Mouse (Mus musculus) layer of hippocampus, postnatal 25 days (tissue): ENCODE measurements around the gene Dock4. TPM values are rescaled to one million over a fixed set of nuclear protein-coding genes. Genes with fewer than 3 reads are reported as not detected.

Experiments used
- DNase-seq, 2 experiments: peaks; one replicate each; pipeline ENCODE4 v3.0.0; 2022; ENCODE audit warnings: mixed read lengths in 2 of 2, low spot score in 1 of 2; ENCODE audit errors: extremely low spot score in 1 of 2
- total RNA-seq, 2 experiments: library from RNA; stranded (reverse); gene quantifications; 2 replicates each; pipeline ENCODE4 v1.2.3; 2021

The Dock4 gene
- total RNA-seq, 2 experiments from 2014 or later, result 205 to 242 TPM

- DNase-seq, result no peak
These were observed 187.5 kb downstream of the Dock4 start for GRCm38 (mm10) chr12:40633242-40633641.

DNA sequence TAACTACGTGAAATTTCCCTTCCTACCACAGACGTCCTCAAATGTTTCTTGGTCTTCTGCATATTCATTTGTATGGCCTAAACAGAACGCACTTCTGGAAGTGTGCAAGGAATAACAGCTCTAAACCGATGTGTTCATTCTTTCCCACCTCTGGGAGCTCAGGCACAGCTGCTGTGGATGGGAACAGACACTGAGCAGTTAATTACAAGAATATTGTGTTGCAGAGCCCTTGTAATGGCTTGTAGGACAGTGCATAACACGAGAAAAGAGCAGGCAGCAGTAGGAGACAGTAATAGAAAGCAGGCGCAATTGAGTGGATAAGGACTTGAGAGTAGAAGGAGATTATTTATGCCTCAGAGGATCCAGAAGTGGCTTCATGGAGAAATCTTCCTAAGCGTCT, 188.4 kb downstream of the Dock4 start:
- no peak for DNase-seq

- DNase-seq, result no peak
These were observed 190.2 kb downstream of the Dock4 start for GRCm38 (mm10) chr12:40635991-40636390.

DNA sequence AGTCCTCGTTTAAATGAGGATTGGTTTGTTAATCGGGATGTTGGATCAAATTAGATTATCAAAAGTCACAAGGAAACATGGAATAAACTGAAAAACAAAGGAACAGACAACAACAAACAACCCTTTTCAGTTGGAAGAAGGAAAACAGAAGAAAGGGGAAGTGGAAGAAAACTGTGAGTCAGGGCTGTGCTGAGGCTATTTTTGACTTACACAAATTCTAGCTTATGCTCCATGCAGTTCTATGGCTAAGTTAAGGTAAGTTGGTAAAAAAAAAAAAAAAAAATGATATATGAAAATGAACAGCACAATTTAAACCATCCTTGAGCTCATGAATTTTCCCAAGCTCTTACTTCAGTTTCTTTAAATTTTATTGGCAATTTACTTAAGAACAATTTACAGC, 191.7 kb downstream of the Dock4 start:
- DNase-seq, result no peak

DNA sequence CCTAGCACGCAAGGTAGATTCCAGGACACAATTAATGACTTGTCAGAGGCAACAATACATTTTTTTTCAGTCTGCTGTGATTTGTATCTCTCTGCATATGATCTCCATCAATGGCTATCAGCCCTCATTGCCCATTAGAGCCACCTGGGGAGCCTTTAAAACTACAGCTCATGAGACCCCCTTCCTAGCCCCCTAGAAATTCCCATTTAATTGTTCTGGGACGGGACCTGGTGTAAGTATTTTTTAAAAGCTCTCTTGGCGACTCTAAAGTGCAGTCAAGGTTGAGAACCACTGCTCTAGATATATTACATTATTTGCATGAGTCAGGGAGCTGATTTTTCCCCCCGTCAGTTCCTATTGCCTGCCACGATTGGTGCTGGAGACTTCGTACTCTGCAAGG, 200.1 kb downstream of the Dock4 start:
- no peak for DNase-seq

DNA sequence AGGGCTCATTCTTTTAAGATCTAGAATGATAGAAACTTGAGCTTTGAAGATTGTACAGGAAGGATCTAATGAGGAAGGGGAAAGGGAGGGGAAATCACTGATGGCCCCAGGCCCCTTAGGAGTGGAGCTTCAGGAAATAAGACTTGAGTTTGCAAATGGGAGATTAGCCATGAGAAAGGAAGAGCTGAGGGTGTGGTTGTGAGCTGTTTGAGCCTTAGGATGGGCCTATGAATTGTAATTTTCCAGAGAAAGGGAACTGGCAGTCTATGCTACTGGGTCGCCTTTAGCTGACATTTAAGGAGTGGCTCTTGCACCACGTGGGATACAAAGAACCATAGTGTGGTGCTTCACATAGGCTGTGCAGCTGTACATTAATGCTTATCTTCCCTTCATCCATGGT, 208.6 kb downstream of the Dock4 start:
- DNase-seq, result no peak

GRCm38 (mm10) chr12:40655861-40656260, 210.1 kb downstream of the Dock4 start:
- DNase-seq, result no peak

DNA sequence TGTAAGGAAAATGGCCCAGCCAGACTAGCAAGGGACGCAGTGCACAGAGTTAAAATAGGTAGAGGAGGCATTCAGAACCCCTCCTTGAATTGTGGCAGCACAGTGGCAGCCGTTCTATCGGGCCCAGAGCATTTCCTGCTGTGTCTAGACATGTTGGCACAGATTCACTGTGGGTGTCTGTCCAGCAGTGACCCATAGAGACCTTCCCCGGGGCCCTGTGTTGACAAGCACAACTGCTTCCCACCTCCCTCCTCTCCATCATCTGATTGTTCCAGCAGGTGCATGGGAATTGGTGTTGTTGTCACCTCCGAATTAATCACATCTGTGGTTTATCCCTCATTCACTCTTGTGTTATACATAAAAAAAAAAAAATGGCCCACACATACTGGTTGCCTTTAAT, 210.7 kb downstream of the Dock4 start:
- no peak for DNase-seq

DNA sequence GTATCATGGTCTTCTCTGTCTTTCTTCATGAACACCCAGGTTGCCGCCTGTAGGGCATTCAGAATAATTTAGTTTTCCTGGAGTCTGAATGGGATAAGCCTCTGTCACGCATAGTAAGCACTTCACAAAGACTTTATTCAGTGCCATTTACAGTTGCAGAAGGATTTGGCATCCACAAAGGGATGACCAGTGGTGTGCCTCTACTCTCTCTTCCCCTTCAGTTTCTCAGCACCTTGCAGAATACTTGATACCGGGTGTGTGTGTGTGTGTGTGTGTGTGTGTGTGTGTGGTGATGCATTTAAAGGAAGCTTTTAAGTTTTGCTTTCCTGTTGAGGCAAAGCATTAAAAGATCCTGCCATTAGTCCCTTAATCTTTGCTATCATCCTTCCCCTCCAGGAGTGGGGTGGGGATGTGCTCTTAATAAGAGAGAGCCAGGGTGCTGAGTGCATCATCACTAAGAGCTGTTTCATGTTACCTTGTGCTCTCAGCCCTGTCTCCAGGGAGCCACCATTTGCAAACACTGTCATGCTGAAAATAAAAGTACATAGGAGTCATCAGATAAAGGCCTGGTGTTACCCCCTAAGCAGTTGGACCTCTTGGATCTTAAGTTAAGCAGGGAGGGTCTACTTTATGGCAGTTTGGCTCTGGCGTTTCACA, 211.6 kb downstream of the Dock4 start:
- no peak for DNase-seq

DNA sequence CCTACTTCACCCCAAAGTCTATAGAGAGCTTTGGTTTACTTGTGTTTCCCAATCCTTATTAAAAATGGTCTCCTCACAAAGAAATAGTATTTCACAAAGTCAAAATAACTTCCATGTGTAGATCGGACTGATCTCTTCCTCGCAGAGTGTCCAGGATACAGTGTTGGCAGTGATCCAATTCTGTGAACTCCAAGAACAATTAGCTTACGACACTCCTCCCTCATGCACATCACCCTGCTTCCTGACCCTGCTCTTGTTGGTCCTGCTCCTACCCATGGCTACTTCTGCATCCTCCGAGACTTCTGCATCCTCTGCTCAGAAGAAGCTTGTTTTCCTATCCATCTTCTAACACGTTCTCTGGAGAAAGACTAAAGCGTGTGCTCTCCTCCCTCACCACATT, 213.9 kb downstream of the Dock4 start:
- no peak for DNase-seq

DNA sequence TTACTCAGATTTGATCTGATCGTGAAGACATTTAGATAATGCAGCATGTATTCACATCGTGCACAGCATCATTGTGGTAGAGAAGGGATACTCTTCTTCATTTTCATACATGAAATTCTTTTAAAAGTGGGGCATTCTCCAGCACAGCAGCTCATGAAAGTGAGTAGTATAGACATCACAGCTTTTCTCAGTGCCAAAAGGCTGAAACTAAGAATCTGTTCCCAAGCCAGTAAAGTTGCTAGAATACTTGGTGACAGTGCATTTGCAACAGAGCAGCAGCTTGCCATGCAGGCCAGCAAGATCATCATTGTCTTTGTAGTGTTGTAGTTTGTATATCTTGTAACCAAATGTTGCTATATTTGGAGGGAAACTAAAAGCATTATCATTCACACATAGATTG, 223.7 kb downstream of the Dock4 start:
- no peak for DNase-seq

DNA sequence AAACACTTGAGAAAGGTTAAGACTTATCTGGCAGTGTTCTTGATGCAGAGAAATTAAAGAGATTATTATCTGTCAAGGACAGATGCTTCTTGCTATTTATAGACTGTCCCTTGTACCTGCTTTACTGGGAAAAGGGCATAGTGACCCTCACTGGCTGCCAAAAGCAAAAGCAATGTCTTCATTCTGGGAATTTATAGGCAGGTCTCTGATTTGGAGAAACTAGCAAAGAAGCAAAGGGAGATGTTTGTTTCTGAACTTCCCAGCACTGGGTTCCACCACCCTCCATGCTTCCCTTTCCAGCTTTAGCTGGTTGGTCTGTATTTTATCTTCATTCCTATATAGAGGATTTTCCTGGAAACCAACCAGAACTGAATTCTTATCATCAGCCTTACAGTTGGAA, 225.0 kb downstream of the Dock4 start:
- no peak for DNase-seq

- DNase-seq, result no peak
These were observed 234.0 kb downstream of the Dock4 start for GRCm38 (mm10) chr12:40679713-40680112.

GRCm38 (mm10) chr12:40680551-40680950, 234.8 kb downstream of the Dock4 start:
- peak in 1 of 2 experiments; percentile 24 for DNase-seq

DNA sequence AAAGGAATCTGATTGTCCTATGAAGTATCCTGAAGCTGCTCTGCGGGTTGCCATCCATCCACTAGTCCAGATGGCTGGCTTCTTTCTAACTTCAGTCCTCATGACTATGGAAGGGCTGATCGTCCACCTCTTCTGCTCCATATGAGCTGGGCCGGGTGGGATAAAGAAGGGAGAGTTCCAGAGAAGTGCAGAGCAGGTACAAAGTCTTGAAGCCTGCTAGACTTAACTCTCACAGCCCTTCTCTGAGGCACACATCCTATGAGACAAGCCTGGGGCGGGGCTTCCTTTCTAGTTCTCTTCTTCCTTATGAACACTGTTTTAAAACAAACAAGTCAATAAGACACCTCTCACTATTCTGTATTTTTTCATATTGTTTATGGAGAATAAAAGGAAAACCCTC, 245.7 kb downstream of the Dock4 start:
- no peak for DNase-seq

- no peak for DNase-seq
These were observed 248.4 kb downstream of the Dock4 start for GRCm38 (mm10) chr12:40694082-40694721.

DNA sequence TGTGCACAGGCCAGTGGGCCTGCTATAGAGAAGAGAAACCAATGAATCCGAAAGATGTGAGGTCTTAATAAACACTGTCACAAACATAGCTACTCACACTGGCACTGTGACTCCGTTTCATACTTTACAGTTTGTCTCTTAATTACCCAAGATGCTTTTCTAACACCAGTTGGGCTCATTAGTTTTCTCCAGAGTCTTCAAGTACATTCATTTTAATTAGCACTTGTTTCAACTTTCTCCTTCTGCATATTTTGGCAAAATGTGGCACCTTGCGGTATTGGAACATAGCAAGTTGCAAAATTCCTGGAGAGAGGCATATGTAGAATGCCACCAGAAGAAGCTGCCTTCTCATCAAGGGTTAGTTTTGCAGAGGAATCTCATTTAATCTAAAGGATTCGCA, 252.6 kb downstream of the Dock4 start:
- DNase-seq, result no peak

DNA sequence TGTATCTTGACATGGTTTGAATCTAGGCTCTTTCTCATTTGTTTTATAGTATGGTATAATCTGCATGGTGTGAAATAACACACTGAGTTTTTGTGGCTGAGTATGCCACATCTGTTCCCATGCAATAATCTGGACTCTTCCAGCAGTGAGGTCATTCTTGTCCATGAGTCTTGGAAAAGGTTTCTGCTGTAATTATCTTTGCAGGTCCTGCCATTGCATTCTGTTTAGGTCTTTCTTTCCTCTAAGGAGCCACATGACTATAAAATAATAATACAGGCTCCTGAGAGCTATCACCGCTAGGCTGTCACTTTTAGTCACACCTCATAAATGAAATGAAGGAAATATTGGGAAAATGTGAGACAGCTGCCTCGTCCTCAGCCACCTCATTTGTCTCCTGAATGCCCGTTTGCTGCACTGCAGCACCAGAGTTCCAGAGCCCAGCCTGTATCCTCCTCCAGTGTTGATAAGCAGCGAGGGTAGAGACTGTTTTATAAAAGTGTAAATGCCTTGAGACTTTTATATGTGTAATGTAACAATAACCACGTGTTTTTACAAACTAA, 256.6 kb downstream of the Dock4 start:
- DNase-seq, result no peak

- DNase-seq, result no peak
These were observed 258.5 kb downstream of the Dock4 start for GRCm38 (mm10) chr12:40704296-40704695.

DNA sequence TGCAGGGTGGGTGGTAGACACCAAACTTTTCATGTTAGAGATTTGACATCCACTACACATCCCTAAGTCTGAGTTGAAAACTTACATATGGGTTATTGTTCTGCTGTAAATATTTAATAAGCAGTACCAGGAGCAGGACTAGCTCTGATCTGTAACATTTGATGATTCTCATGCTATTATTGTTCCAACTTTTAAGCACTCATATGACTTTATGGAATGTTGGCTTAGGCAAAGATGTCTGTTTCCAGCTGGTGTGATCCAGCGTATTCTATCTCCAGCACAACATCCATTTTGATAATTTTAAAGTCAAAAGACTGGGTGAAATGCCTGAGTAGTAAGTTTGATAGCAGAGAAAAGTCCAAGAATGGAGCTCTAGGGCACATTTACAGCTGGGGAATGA, 261.4 kb downstream of the Dock4 start:
- no peak for DNase-seq

- no peak for DNase-seq
These were observed 263.3 kb downstream of the Dock4 start for GRCm38 (mm10) chr12:40709094-40709493.

DNA sequence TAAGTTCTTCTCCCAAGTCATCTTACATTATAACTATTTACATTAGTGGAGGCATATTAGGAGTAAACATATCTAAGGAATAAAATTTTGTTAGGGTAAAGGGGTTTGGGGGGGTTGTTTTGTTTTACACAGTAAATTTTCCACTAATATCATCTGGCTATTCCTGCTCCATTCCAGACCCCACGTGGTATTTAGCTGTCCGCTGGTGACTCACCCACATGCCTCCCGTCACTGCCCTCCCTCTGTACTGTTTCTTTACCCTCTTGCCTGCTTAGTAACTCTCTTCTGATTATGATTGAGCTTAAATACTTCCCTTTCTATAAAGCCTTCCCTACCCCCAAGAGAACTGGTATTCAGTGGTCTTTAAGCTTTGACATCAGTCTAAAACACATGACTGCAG, 266.5 kb downstream of the Dock4 start:
- DNase-seq, result no peak
